Mouse (Mus musculus) splenic B cell, adult 2 months (primary cell): Measurements from ENCODE around the gene Slc34a1.
"Not testable (repeated sequence)": the region's sequence is repeated elsewhere in the genome, so short reads cannot be mapped to it uniquely, and the experiment has no call there.

Source experiments
- DNase-seq: peaks from one replicate; pipeline ENCODE4 v3.0.0-alpha.2; 2011; ENCODE audit warnings: low read depth, low spot score
- H3K27me3 ChIP-seq: 2 replicates; pipeline ENCODE4 v1.6.1; 2012; ENCODE audit warnings: mild to moderate bottlenecking, low read length, moderate library complexity, mixed read lengths; ENCODE audit not compliant: control insufficient read depth, poor library complexity, insufficient read depth, severe bottlenecking
- H3K36me3 ChIP-seq: 2 replicates; pipeline ENCODE4 v1.6.1; 2012; ENCODE audit warnings: mild to moderate bottlenecking, low read length, moderate library complexity, mixed read lengths; ENCODE audit not compliant: control insufficient read depth, poor library complexity, insufficient read depth, severe bottlenecking

The Slc34a1 gene

DNA sequence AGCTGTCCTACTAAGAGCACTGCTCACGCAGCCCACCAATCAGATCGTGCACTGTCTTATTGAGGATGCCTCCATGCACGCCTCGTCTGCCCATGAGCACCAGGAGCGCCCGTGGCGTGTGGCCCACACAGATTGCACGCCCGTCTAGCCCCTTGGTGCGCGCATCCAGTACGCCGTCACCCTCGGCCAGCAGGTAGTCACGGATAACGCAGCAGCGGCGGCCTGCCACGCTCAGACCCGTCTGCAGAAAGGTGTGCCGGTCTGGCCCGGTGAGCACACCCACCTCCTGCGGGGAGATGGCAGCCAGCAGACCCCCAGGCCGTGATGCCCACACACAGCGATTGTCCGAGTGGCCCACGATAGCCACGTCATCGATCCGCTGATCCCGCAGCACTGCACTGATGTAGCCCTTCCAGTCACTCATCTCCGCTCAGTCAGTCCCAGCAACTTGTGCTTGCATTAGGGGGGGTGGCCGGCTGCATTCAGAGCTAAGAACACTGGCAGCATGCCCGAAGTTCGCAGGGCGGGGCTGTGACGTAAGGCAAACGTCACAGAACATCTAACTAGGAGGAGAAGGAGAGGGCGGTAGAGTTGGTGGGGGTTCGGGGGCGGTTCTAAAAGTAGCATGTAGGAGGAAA, 16.9 kb downstream of the Slc34a1 start, which contains the start of gene Pfn3:
TSS of gene Pfn3 (minus strand) at position 490 of the 638 bp plus-strand sequence.
- H3K36me3 ChIP-seq: no peaks in the 10 kb centered on the region
- no peak for DNase-seq
- no peaks in the 10 kb centered on the region for H3K27me3 ChIP-seq

DNA sequence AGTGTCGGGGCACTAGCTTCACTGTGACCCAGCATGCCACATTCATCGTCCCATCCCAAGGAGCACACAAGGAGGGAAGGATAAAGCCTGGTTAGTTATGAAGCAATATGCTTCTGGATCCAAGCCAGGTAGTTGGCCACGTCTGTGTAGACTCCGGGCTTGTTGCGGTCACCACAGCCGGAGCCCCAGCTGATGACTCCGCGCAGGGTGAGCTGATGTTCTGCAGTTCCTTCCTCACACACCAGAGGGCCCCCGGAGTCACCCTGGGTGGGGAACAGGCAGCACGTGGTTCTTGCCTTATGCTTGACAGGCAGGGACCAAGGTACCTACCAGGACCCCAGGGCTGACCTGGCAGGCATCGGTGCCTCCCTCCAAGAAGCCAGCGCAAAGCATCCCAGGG, 20.0 kb downstream of the Slc34a1 start:
- peak; percentile 92 for DNase-seq
- Histone ChIP-seq H3K27me3 (no peaks in the 10 kb centered on the region), H3K36me3 (no peaks in the 10 kb centered on the region)

DNA sequence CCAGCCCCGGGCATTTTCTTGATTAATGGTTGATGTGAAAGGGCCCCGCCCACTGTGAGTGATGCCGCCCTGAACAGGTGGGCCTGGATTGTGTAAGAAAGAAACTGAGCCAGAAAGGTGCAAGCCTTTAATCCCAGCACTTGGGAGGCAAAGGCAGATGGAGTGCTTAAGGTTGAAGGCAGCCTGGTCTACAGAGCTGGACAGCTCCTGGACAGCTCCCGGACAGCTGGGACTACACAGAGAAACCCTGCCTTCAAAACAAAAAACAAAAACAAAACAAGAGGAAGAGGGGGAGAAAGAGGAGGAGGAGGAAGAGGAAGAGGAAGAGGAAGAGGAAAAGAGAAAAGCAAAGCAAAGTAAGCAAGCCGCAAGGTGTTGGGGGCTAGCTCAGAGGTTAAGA, 21.2 kb downstream of the Slc34a1 start:
- no peaks in the 10 kb centered on the region for H3K27me3 ChIP-seq

DNA sequence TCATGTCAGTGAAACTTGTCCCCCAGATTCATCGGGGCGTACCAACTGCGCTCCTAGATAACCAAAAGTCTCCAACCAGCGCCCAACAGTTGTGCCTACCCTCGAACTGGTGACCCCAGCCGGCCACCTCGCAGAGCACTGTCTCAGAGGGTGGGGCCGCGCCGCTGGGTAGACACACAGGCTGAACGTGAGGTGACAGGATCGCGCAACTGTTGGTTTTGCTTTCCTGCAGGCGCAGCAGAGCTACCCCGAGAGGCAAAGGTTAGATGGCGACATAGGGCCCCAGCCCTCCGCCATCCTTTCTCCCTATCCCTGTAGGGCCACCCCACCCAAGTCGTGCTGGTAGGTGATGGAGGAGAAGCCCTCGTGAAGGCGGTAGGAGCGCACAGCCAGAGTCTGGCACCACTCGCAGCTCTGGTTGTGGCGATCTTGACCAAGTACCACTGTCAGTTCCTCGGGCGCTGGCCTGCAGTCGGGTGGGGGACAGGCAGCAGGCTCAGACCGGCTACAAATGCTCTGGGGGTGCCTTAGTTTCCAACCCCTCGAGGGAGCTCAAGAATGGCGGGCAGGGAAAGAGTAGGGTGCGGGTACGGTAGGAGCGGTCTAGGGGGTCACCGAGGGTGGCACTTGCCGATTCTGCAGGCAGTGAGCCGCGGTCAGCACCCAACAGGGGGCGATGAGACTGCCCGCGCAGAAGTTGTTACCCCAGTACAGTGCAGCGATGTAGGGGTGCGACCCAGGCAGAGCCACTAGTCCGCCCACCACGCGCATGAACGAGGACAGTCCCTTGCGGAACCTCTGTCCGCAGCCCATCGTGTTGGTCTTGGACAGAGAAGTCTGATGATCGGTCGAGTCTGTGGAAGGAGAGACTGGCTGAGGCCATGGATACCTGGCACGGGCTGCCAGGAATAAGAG, 22.3 kb downstream of the Slc34a1 start:
- no peak for DNase-seq
- H3K36me3 ChIP-seq: no peaks in the 10 kb centered on the region
- H3K27me3 ChIP-seq: no peaks in the 10 kb centered on the region

More for the DNA sequence above, 21.2 kb downstream of the Slc34a1 start:
- DNase-seq: no peak
- H3K36me3 ChIP-seq: no peaks in the 10 kb centered on the region

DNA sequence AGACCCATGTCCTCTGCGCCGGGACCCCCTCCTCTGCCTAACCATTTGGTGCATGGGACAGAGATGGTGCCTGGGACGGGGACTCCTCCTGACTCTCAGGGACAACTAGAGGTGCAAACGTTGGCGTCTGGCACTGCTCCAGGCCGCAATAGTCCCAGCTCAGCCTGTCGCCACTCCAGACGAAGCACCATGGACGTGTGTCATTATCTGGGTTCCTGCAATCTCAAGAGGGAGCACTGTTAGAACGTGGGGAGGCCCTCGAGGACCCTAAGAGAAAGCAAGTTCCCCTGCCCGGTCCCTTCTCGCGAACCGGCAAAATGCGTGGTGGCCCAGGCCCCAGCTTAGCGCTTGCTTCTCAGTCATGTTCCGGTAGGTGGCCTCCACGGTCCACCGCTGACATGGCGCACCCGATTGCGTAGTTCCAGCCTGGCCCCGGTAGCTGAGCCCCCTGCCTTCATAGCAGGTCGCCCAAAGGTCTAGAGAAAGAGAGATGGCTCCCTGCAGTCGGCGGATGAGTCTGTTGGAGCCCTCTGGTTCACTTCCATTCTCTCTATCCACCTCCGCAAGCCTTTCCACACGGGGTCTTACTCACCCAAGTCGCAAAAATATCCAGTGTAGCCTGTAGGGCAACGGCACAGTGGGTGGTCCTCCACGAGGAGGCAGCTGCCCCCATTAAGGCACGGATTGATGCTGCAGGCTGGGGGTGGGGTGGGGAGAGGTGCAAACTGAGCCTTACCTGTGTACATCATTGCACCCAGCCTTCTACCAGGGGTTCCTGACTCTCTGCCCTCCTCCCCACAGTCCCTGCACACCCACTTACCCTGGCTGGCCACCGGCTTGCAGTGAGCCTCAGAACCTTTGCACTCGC, 23.2 kb downstream of the Slc34a1 start:
- DNase-seq: peak; percentile 85
- no peaks in the 10 kb centered on the region for H3K36me3 ChIP-seq

DNA sequence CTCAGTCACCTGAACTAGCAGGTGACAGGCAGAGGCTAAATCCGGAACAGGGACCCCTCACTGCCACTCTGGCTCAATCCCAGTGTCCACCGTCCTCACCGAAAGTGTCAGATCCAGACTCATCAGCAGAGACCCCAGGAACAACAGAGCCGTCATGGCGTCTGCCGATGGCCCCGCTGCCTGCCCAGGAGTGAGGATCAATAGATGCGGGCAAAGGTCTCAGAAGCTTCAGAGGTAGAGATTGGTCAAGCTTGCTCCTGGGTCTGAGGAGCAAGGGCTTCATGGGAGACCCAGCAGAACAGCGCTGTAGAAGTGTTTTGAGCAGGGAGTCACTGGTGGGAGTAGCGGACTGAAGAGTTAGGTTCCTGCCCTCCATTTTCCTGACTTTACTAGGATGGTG, 28.6 kb downstream of the Slc34a1 start, which contains the start of gene F12:
TSS of gene F12 (minus strand) at position 181 of the 400 bp plus-strand sequence.
- DNase-seq: no peak
- H3K27me3 ChIP-seq: no peaks in the 10 kb centered on the region
- no peaks in the 10 kb centered on the region for H3K36me3 ChIP-seq

More for the DNA sequence above, 23.2 kb downstream of the Slc34a1 start:
- no peaks in the 10 kb centered on the region for H3K27me3 ChIP-seq

DNA sequence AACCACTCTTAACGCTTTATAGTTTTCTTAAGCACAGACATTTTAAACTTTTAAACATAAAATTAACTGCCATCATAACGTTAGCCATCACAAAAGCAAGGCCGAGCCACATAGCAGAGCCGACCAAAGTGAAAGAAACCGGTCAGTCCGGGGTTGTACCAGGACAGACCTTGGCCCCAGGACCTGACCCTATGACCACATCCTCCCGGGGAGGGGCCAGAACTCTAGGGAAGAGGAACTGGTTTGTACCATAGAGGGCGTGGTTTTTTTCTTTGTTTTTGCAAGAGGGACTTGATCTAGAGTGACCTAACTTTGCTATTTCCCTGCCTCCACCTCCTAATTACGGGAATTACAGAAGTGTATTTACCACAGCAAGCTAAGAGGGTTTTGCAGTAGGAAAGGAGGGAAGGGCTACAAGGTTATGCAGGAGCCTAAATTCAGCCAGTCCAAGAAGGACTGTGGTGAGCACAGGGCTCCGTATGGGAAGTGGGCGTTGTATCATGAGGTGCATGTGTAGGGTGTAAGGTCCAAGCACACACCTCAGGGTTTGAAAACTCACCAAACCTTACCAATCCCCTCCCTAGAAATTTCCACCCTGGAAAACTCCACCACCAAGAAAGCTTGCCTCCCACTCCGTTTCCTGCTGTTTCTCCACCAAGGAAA, 31.4 kb downstream of the Slc34a1 start:
- no peaks in the 10 kb centered on the region for H3K27me3 ChIP-seq
- H3K36me3 ChIP-seq: no peaks in the 10 kb centered on the region
- DNase-seq: peak; percentile 75

DNA sequence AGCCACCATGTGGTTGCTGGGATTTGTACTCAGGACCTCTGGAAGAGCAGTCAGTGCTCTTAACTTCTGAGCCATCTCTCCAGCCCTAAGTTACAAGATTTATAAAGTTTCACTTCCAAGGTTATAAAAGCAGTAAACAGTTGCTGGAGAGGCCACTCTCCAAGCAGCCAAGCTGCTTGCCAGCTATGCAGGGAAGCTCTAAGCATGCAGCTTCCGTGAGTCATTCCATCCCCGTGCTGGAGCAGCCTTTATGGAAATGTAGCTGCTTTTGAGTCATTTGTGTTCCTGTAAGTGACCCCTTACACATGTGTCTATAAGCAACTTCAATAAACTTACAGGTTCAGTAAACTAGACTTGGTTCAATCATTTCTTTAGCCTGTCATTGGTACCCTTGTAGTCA, 32.6 kb downstream of the Slc34a1 start:
- Histone ChIP-seq H3K27me3 (no peaks in the 10 kb centered on the region), H3K36me3 (no peaks in the 10 kb centered on the region)
- DNase-seq: no peak

DNA sequence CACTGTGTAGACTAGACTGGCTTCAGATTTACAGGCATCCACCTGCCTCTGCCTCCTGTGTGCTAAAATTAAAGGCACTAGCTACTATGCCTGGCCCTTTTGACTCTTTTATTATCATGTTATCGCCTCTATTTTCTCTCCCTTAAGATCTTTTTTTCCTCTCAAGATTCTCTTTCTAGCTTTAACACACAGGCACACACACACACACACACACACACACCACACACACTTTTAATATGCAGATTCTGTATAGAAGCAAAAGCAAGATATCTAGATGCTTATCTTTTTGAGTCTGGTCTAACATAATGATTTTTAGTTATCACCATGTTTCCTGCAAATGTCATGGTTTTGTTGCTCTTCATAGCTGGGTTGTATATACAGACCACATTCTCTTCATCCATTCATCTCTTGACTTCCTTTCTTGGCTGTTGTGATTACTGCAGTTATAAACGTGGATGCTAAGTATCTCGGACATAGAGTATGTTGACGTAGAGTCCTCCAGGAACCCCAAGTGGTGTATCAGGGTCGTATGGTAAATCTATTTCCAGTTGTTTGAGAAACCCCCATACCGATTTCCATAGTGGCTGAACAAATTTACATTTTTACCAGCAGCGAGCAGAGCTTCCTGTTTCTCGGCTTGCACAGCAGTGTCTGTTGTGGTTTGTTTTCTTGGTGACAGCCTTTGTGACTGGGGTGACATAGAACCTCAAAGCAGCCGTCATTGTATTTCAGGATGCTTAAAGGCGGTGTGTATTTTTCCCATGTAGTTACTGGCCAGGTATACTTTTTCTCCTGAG, 34.1 kb downstream of the Slc34a1 start:
- no peaks in the 10 kb centered on the region for H3K36me3 ChIP-seq
- peak; percentile 88 for DNase-seq
- H3K27me3 ChIP-seq: no peaks in the 10 kb centered on the region

DNA sequence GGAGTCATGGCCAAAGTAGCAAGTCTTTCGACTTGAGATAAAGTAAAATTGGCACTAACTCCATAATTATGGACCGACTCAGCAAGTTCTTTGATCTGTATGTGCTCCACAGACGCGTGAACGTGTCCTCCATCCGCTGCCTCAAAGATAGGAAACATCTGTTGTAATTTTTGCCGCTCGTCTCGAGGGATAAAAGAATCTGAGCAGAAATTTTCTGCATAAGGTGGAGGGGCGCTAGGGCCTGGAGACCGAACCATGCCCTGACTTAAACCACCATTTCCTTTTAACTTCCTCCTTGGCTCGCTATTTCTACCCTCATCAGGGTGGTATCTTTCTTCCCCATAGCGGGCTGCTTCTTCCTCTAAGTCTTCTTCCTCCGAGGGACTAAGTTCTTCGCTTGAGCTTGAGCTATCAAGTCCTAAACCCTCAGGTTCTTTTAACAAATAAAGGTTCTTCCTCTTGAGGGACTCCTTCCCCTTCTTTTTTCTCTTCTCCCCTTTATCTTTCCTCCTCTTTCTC, 39.2 kb downstream of the Slc34a1 start:
- H3K36me3 ChIP-seq, H3K27me3 ChIP-seq: not testable (repeated sequence)
- peak; percentile 56 for DNase-seq

DNA sequence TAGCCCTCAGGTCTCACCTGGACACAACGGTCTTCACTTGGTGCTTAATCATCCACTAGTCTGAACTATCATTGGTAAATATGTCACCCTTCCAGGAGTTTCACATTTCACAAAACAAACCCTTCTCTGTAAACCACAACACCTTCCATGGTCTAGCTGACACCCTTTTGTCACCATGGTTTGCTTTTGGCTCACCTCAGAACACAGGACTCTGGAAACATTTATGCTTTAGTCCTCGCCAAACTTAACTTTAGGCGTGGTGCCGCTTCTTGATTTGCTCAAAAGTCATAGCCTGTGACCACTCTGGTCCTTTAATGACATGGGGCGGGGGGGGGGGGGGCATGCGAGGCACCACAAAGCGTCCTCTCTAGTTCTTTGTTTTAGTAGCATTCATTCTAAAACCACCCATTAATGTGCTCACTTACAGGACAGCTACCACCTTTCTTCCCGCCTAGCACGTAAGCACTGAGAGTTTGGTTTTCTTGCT, 45.9 kb downstream of the Slc34a1 start:
- Histone ChIP-seq H3K27me3 (no peaks in the 10 kb centered on the region), H3K36me3 (no peaks in the 10 kb centered on the region)
- DNase-seq: peak; percentile 75

DNA sequence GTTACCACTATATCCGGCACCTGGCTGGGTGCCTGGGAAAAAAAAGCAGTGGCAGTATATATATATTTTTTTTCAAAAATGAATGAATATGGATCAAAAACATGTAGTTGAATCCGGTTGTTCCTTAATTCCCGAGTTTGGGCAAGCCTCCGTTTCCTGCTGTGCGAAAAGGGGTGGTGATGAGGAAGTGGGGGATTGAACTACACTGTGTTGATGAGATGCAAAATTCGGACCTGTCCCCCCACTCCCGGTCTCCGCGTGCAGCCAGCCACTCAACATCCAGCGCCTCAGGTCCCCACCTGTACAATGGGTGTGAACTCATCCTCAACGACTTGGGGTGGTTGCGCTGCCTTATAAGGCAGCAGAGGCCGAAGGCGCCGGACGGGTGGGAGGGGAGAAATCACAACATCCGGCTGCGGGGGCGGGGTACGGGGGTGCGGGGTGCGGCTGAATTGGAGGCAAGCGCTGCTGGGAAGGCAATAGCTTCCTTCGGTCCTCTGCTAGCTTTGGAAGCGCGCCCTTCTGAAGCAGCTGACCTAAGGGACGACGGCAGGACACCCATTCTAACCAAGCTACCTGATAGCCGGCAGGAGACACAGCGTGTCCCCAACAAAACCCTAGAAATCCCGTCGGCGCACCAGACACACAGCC, 46.4 kb downstream of the Slc34a1 start:
- H3K27me3 ChIP-seq: no peaks in the 10 kb centered on the region
- DNase-seq: peak; percentile 92
- no peaks in the 10 kb centered on the region; the same call in 1 of the 2 replicates for H3K36me3 ChIP-seq

DNA sequence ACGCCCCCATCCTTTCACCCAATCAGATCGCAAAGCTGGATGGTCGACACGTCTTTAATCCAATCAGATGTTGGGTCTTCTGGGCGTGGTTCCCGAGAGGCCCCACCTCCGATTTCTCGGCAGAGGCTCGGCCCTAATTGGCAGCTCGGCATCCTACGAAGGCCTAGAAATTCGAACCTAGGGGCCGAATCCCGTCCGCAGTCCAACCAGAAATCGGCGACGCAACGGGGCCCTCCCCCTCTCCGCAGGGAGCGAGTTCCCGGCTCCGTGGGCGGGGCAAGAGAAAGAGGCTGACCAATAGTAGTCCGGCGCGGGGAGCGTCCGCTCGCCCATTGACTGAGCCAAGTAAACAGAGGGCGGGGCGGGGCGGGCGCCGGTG, 46.9 kb downstream of the Slc34a1 start, which contains the start of gene Grk6:
TSS of gene Grk6 (plus strand) at position 136 of the 379 bp plus-strand sequence.
- no peaks in the 10 kb centered on the region; the same call in none of the 2 replicates for H3K36me3 ChIP-seq
- H3K27me3 ChIP-seq: no peaks in the 10 kb centered on the region
- peak; percentile 100 for DNase-seq
